Mouse (Mus musculus) telencephalon, adult 2 months (tissue): ENCODE data around the gene Glrx.

Source experiments
- DNase-seq: peaks from one replicate; pipeline ENCODE4 v3.0.0-alpha.2; 2011; ENCODE audit warnings: low read depth, low spot score

Glrx gene

DNA sequence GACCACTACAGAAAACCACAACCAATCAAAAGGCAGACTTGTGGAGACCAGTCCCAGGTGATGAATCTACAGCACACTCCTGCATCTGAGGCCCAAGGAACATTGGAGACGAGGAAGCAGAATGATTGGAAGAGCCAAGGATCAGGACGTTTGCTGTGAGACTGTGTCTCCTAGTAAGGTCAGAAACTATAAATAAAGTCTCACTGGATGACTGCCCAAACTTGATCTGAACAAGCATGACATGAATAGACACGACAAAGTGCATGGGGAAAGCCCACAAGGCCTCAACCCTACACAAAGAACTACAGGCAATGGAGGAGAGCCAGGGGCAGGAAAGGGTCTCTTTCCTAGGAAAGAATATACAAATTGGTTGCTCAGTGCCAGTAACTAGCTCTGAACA lies 44.1 kb downstream of the Glrx start:
- no peak for DNase-seq

DNA sequence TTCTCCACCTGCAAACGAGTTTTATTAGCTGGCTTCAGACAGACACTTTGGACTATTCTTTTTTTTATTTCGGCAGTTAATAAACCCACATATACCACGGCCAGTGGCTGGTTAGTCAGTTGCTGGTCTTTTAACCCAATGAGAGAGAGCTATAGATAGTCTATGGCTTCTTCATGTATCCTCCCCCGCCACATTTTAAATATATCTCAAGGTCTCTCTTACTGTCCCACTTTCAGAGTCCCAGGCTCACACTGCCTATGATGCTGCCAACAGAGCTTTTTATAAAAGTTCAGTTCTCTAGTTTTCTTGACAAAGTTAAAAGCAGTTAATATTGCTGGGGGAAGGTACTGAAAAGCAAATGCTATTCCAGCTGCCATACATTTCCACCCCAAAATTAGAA lies 52.2 kb downstream of the Glrx start:
- peak; percentile 47 for DNase-seq

DNA sequence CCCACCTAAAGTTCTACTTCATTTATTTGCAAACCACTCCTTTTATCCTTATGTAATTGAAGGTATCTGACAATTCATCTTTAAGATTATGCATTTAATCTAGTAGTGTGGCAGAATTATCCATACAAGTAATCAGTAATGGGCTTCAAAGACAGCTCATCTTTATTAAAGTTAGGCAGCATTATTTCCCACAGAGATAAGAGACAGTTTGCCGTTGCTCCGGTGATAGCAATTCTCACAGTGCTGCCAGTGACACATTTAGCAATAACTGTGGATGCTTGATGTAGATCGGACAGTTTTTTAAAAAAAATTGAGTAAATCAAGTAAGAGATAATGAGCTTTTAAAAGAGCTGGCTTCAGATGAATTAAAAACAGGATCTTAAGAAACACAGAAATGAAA lies 52.6 kb downstream of the Glrx start:
- no peak for DNase-seq

DNA sequence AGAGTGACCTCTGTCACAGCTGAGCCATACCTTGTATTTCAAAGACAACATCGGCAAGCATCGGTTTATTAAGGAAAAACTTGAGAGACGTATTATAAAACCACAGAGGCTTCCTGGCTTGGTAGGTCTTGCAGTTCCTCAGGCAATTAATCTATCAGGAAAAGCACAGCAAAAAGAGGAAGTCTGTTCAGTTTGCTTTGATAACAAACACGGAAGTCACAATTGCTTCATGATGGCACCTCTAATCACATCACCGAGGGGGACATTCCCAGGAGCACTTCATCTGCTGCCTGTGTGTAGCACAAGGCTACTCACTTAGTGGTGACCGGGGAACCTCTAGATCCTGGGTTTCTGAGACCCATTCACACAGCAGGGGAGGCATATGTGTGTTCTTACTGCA lies 53.2 kb downstream of the Glrx start:
- no peak for DNase-seq
